Comparison of ENCODE assay signal across 8 mouse cellular contexts in the genomic region with DNA sequence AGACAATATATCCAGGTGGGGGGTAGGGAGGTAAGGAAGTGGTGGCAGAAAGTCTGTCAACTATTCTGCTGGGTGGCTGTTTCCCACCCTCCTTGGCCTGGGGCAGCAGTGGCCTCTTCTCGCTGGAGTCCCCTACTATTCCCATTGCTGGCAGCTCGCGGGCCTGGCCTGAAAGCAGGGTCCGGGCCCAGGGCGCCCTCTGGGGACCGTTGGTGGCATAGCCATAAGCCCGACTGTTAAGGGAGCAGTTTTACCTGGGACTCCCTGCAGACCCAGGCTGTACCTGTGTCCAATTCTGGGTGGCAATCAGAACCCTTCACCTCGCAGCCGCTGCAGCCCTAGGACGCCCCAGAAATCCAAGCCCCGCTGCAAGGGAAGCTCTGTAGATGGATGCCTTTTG. TPM values are rescaled to one million over a fixed set of nuclear protein-coding genes. Genes with fewer than 3 reads are reported as not detected.
A peak's percentile ranks its signal among the peaks of the same experiment; 100 is the strongest.
DNase-seq lines count a peak whose midpoint lies in the region; ATAC-seq and TF ChIP-seq lines count a peak whose summit lies in the region.

No protein-coding gene starts in this region.

- no peak overlapping the region for H3K27ac ChIP-seq in intestine, embryonic 16.5 days (ENCODE audit: low read length)
- no peak overlapping the region for H3K27ac ChIP-seq in thymus, adult 2 months (ENCODE audit: control insufficient read depth, insufficient read depth, low read length)

- WGBS in intestine, embryonic 16.5 days: 2% methylated on average over 10 of the region's 11 CpGs
- WGBS in lung, adult 2 months: 9% methylated on average over 11 of the region's 11 CpGs
- 5% methylated on average over 11 of the region's 11 CpGs for WGBS in thymus, adult 2 months

- H3K4me1 ChIP-seq in intestine, embryonic 16.5 days (ENCODE audit: control insufficient read depth, insufficient read depth, low read length): peaks cover 6% of the 10 kb centered on the region; the same call in 1 of the 2 replicates
- no peaks in the 10 kb centered on the region for H3K4me1 ChIP-seq in lung, adult 2 months (ENCODE audit: control insufficient read depth, insufficient read depth, low read length)
- H3K4me1 ChIP-seq in thymus, adult 2 months (replicated peaks; ENCODE audit: control insufficient read depth, insufficient read depth, low read length): no peaks in the 10 kb centered on the region

- no peaks in the 10 kb centered on the region for H3K9me3 ChIP-seq in intestine, embryonic 16.5 days (ENCODE audit: control insufficient read depth, low read length)

- ATAC-seq in granulocyte monocyte progenitor cell, adult 5-6 weeks (replicated peaks; ENCODE audit: poor library complexity, severe bottlenecking): peak; percentile 81
- ATAC-seq in intestine, embryonic 16.5 days: peak; percentile 77

- peaks cover 59% of the 10 kb centered on the region for H3K27me3 ChIP-seq in intestine, embryonic 16.5 days (replicated peaks; ENCODE audit: control insufficient read depth, insufficient read depth, low read length)
- no peaks in the 10 kb centered on the region for H3K27me3 ChIP-seq in thymus, adult 2 months (ENCODE audit: control insufficient read depth, insufficient read depth, low read length)

- no peak overlapping the region for H3K9ac ChIP-seq in intestine, embryonic 16.5 days (ENCODE audit: low read depth, low read length)

- DNase-seq in right cerebral cortex, adult 2 months (ENCODE audit: low spot score in 2 of 2): peak; percentile 30 to 39
- DNase-seq in right cerebral cortex, postnatal 36 days (ENCODE audit: low spot score in 2 of 2): no peak
- DNase-seq in cerebellum, postnatal 14 days: peak; percentile 80 to 87
- DNase-seq in lung, adult 2 months: peak; percentile 13
- DNase-seq in retina, embryonic 14.5 days (ENCODE audit: low spot score): peak; percentile 88
- no peak for DNase-seq in thymus, adult 2 months

- no peak for TF ChIP-seq POLR2A in lung, adult 2 months (IDR thresholded peaks at IDR 0.05; ENCODE audit: borderline replicate concordance, extremely low read depth, low read depth, low read length)
- no peak for TF ChIP-seq POLR2A in thymus, adult 2 months (IDR thresholded peaks at IDR 0.05; ENCODE audit: control insufficient read depth, extremely low read depth, insufficient read depth, low read length, poor library complexity)

- no peak overlapping the region for H3K4me2 ChIP-seq in intestine, embryonic 16.5 days (ENCODE audit: low read depth, low read length)

- H3K36me3 ChIP-seq in intestine, embryonic 16.5 days (ENCODE audit: control insufficient read depth, insufficient read depth, low read length): no peaks in the 10 kb centered on the region
- H3K36me3 ChIP-seq in thymus, adult 2 months (ENCODE audit: control insufficient read depth, insufficient read depth, low read length): no peaks in the 10 kb centered on the region

- peak; percentile 23; the same call in 1 of the 2 replicates for TF ChIP-seq CTCF in lung, adult 2 months (IDR thresholded peaks at IDR 0.05; ENCODE audit: insufficient read depth, low read length)
- no peak for TF ChIP-seq CTCF in thymus, adult 2 months (IDR thresholded peaks at IDR 0.05; ENCODE audit: borderline replicate concordance, control insufficient read depth, extremely low read depth, insufficient read depth, low read length, poor library complexity)

- H3K4me3 ChIP-seq in intestine, embryonic 16.5 days (ENCODE audit: low read length): no peak overlapping the region
- no peak overlapping the region for H3K4me3 ChIP-seq in lung, adult 2 months (replicated peaks; ENCODE audit: extremely low read depth, low read depth, low read length)
- H3K4me3 ChIP-seq in thymus, adult 2 months (ENCODE audit: control insufficient read depth, insufficient read depth, low read length): no peak overlapping the region

RNA-seq across cellular contexts. Expression of gene Tbx18, which starts 9.6 kb away (rescaled TPM):
- not detected in 2 replicates for total RNA-seq in granulocyte monocyte progenitor cell, adult 5-6 weeks (2014; fragmentation: Nextera tagmentation)
- not detected in 2 replicates for total RNA-seq in granulocyte monocyte progenitor cell, adult 5-6 weeks (2017)
- polyA plus RNA-seq in intestine, embryonic 16.5 days (2015; fragmentation: Nextera tagmentation; extraction: Ambion mirVana): 0.22 and 0.26 TPM in 2 replicates
- 0.52 and 0.57 TPM in 2 replicates for polyA plus RNA-seq in lung, adult 2 months (2012; rRNA removed)
- polyA plus RNA-seq in thymus, adult 2 months (2012; rRNA removed): 0.36 and 0.65 TPM in 2 replicates

Comparison
In these comparisons a context has a peak if more than half of its experiments do, and no peak if none do; other contexts are left out.
1. DNase-seq: peak in right cerebral cortex, adult 2 months (2 of 2), cerebellum, postnatal 14 days (2 of 2), lung, adult 2 months (single experiment) and retina, embryonic 14.5 days (single experiment); none in right cerebral cortex, postnatal 36 days (0 of 2) and thymus, adult 2 months (single experiment).